Mouse (Mus musculus): Measurements from ENCODE around the gene Arl5b.

GRCm38 (mm10) chr2:15026817-15027216, 22.4 kb upstream of the Arl5b start:
- TF ChIP-seq CTCF (IDR thresholded peaks at IDR 0.05; ENCODE audit: low read depth), result no peak
- no peak for TF ChIP-seq EP300 (optimal IDR thresholded peaks at IDR 0.05)
